In genomic region chr9:45795722-45796121, GRCm38 (mm10) we compare ENCODE assay signal across 15 mouse cellular contexts. TPM values are rescaled to one million over a fixed set of nuclear protein-coding genes. Genes with fewer than 3 reads are reported as not detected.
DNase-seq lines count a peak whose midpoint lies in the region; ATAC-seq lines count a peak whose summit lies in the region.
"Had no signal": no experiment of that assay in that cellular context is flagged by ENCODE, and none has a peak within 500 bp of the region (broad histone marks: within the 10 kb centered on the region; RNA-seq: fewer than 3 reads in every experiment).

No protein-coding gene starts in this region.

- ATAC-seq in heart, embryonic 12.5 days (ENCODE audit: insufficient number of reproducible peaks, low FRiP score) = no peak
- ATAC-seq: CD4-positive, CD25-positive, alpha-beta regulatory T cell, adult 4 months; forebrain, embryonic 13.5 days; midbrain, embryonic 15.5 days had no signal

- H3K9me3 ChIP-seq in heart, embryonic 12.5 days (replicated peaks) = no peaks in the 10 kb centered on the region
- H3K9me3 ChIP-seq: forebrain, embryonic 13.5 days; midbrain, embryonic 15.5 days had no signal

- H3K36me3 ChIP-seq in heart, embryonic 12.5 days = peaks cover 36% of the 10 kb centered on the region

- no peak overlapping the region for H3K4me2 ChIP-seq in heart, embryonic 12.5 days
- H3K4me2 ChIP-seq: forebrain, embryonic 13.5 days; midbrain, embryonic 15.5 days had no signal

- no peak overlapping the region for H3K4me3 ChIP-seq in heart, embryonic 12.5 days
- H3K4me3 ChIP-seq: forebrain, embryonic 13.5 days; midbrain, embryonic 15.5 days had no signal

- H3K9ac ChIP-seq in heart, embryonic 12.5 days = no peak overlapping the region
- H3K9ac ChIP-seq: forebrain, embryonic 13.5 days; liver, embryonic 14.5 days; midbrain, embryonic 15.5 days had no signal

- no peaks in the 10 kb centered on the region for H3K27me3 ChIP-seq in heart, embryonic 12.5 days (replicated peaks)
- H3K27me3 ChIP-seq: forebrain, embryonic 13.5 days; midbrain, embryonic 15.5 days had no signal

- WGBS in heart, embryonic 12.5 days = 81% methylated on average over 5 of the region's 5 CpGs

- peak; percentile 23 for DNase-seq in heart, adult 8-10 months (ENCODE audit: low spot score)
- DNase-seq in adipocyte (ENCODE audit: low spot score) = peak; percentile 84
- peak; percentile 27 for DNase-seq in heart, postnatal 25 days (ENCODE audit: low spot score)
- peak; percentile 69 for DNase-seq in skeletal muscle tissue, adult 2 months (ENCODE audit: low read depth, low spot score)
- DNase-seq in kidney, postnatal 25 days = no peak
- DNase-seq in cerebellum, adult 11 months = no peak
- DNase-seq: adrenal gland, postnatal 36 days; cerebellum, postnatal 36 days; kidney, adult 2 months; layer of hippocampus, postnatal 36 days had no signal

- peaks cover 13% of the 10 kb centered on the region for H3K4me1 ChIP-seq in heart, embryonic 12.5 days (replicated peaks)

- H3K27ac ChIP-seq in heart, embryonic 12.5 days (ENCODE audit: poor library complexity, severe bottlenecking) = no peak overlapping the region
- H3K27ac ChIP-seq: forebrain, embryonic 13.5 days; liver, embryonic 14.5 days; midbrain, embryonic 15.5 days had no signal

- intact Hi-C loops in heart, postnatal 25 days (cut with DNase I) = no loop called here

RNA-seq across cellular contexts. Expression of gene Cep164, which starts 32.8 kb away (rescaled TPM):
- 1 to 10 TPM; 6.8 to 8.6 (median 7.7) TPM for total RNA-seq in heart, adult 8-10 months (2022)
- 14.3 and 19.0 TPM in 2 replicates for polyA plus RNA-seq in heart, embryonic 12.5 days (2016; fragmentation: Nextera tagmentation; extraction: Ambion mirVana)
- 1 to 10 TPM; 5.8 to 6.4 TPM for total RNA-seq in heart, postnatal 25 days (2021)

RNA-seq across cellular contexts. Expression of gene Bace1, which starts 42.7 kb away (rescaled TPM):
- total RNA-seq in heart, adult 8-10 months (2022) = 10 to 100 TPM; 21.2 to 35.3 (median 27.2) TPM
- polyA plus RNA-seq in heart, embryonic 12.5 days (2016; fragmentation: Nextera tagmentation; extraction: Ambion mirVana) = 21.4 and 22.0 TPM in 2 replicates
- 10 to 100 TPM; 31.6 to 33.1 TPM for total RNA-seq in heart, postnatal 25 days (2021)

Comparison
In these comparisons a context has a peak if more than half of its experiments do, and no peak if none do; other contexts are left out.
1. DNase-seq: peak in heart, adult 8-10 months (single experiment), adipocyte (single experiment), heart, postnatal 25 days (single experiment) and skeletal muscle tissue, adult 2 months (single experiment); none in kidney, postnatal 25 days (0 of 2) and cerebellum, adult 11 months (single experiment).